Mouse (Mus musculus) lung, embryonic 16.5 days (tissue): ENCODE measurements around the gene Otos. TPM values are rescaled to one million over a fixed set of nuclear protein-coding genes. Genes with fewer than 3 reads are reported as not detected.
A peak's percentile ranks its signal among the peaks of the same experiment; 100 is the strongest.

Experiments used
- ATAC-seq: fragments of 200-750 bp; cut with Nextera tagmentation; 2 replicates; pipeline ENCODE4 v1.8.0; 2017; ENCODE audit warnings: low read depth, mild to moderate bottlenecking, moderate library complexity
- H3K27ac ChIP-seq: fragments of 300-500 bp; sonication (generic); 2 replicates; pipeline ENCODE4 v1.5.1; 2014; ENCODE audit warnings: mild to moderate bottlenecking, control low read depth, low read length
- H3K27me3 ChIP-seq: fragments of 300-500 bp; sonication (generic); 2 replicates; pipeline ENCODE4 v1.6.1; 2014; ENCODE audit warnings: low read depth, low read length, mixed read lengths; ENCODE audit not compliant: control insufficient read depth, insufficient read depth
- H3K36me3 ChIP-seq: fragments of 300-500 bp; sonication (generic); 2 replicates; pipeline ENCODE4 v1.6.1; 2014; ENCODE audit warnings: low read length; ENCODE audit not compliant: control insufficient read depth, insufficient read depth
- H3K4me1 ChIP-seq: fragments of 300-500 bp; sonication (generic); replicated peaks from 2 replicates; pipeline ENCODE4 v1.6.1; 2014; ENCODE audit warnings: low read length, mixed read lengths; ENCODE audit not compliant: control insufficient read depth, insufficient read depth
- H3K4me2 ChIP-seq: fragments of 300-500 bp; sonication (generic); 2 replicates; pipeline ENCODE4 v1.6.1; 2014; ENCODE audit warnings: low read depth, low read length, control low read depth
- H3K4me3 ChIP-seq: fragments of 300-500 bp; sonication (generic); 2 replicates; pipeline ENCODE4 v1.5.1; 2014; ENCODE audit warnings: mild to moderate bottlenecking, low read length, control low read depth
- H3K9ac ChIP-seq: fragments of 300-500 bp; sonication (generic); 2 replicates; pipeline ENCODE4 v1.6.1; 2014; ENCODE audit warnings: low read length, control low read depth
- H3K9me3 ChIP-seq: fragments of 300-500 bp; sonication (generic); 2 replicates; pipeline ENCODE4 v1.6.1; 2016; ENCODE audit warnings: low read length; ENCODE audit not compliant: control insufficient read depth
- WGBS: fragments of 180-500 bp; shearing (Covaris S2); extraction: QIAGEN DNeasy Blood & Tissue Kit; methylation state at CpG from one replicate; pipeline ENCODE4 v1.1.7; 2014; 5-methylcytosine and 5-hydroxymethylcytosine counted together
- polyA plus RNA-seq: library from polyadenylated mRNA; unstranded; fragments of >200 nt; fragmentation: Nextera tagmentation; extraction: Ambion mirVana; gene quantifications from 2 replicates; pipeline ENCODE4 v1.2.1, GENCODE M21; 2015

Otos gene
- polyA plus RNA-seq, 1 experiment from 2014 or later, result not detected

DNA sequence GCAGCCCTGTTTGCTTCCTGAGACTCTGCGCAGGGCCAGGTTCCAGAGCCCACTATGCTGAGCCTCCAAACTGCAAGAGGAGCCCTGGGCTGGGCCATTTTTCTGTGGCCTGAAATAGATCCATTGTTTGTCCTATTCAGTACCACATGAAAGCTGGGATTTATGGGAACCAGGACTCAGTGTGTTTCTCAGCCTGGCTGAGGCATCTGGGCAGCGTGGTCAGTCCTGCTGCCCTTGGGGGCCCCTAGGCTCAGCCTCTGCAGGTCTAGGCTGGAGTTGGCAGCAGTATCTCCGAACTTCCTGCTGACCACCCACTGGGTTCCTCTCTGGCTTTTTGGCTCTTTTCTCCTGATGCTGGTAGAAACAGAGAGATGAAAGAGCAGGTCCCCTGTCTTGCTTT, 2.8 kb upstream of the Otos start:
- no peaks in the 10 kb centered on the region for H3K4me1 ChIP-seq
- H3K9ac ChIP-seq, result no peak overlapping the region
- whole genome bisulfite sequencing, result 71% methylated on average over 3 of the region's 3 CpGs
- ATAC-seq, result no peak
- no peak overlapping the region for H3K27ac ChIP-seq
- no peaks in the 10 kb centered on the region for H3K9me3 ChIP-seq
- no peaks in the 10 kb centered on the region for H3K27me3 ChIP-seq
- H3K36me3 ChIP-seq, result no peaks in the 10 kb centered on the region
- no peak overlapping the region for H3K4me3 ChIP-seq
- no peak overlapping the region for H3K4me2 ChIP-seq

DNA sequence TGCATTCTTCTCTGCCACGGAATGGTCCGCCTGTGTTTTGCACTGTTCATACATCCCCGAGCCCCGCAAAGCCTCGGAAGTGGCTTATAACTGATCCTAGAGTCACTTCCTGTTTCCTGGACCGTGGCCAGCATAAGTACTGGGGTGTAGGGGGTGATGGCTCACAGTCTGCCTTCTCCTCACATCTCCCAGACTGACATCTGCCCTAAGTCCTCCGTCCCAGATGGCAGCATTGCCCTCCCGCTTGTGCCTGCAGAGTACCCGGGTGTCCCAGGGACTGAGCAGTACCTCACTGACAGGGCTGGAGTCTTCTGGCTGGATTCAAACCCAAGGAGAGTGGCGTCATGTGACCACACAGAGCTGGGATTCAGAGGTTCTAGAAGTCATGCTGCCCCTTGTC, 444 bp downstream of the Otos start:
- Histone ChIP-seq H3K36me3 (no peaks in the 10 kb centered on the region), H3K4me2 (no peak overlapping the region), H3K9ac (no peak overlapping the region), H3K4me3 (no peak overlapping the region), H3K27ac (no peak overlapping the region), H3K27me3 (no peaks in the 10 kb centered on the region), H3K4me1 (no peaks in the 10 kb centered on the region), H3K9me3 (no peaks in the 10 kb centered on the region)
- ATAC-seq, result peak; percentile 15; the same call in 1 of the 2 replicates
- 35% methylated on average over 10 of the region's 10 CpGs for WGBS

DNA sequence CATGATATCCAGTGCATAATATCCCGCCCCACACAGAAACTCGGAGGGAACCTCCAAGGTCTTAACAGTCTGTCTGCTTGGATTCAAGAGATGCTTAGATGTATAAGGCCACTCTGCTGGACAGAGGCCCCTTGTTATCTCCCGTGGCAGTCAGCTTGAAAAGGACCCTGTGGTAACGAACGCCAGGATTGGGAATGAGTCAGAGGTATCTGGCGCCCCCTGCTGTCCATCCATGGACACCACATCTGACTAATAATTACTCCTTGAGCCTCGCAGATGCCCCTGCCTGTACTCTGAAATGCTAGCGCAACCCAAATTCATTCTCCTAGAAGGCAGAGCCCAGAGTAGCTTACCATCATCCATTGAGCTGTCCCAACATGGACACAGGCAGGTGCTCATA, 889 bp downstream of the Otos start:
- 3% methylated on average over 8 of the region's 8 CpGs for WGBS
- no peak overlapping the region for H3K9ac ChIP-seq
- H3K4me3 ChIP-seq, result no peak overlapping the region
- no peaks in the 10 kb centered on the region for H3K9me3 ChIP-seq
- H3K36me3 ChIP-seq, result no peaks in the 10 kb centered on the region
- no peaks in the 10 kb centered on the region for H3K4me1 ChIP-seq
- H3K27me3 ChIP-seq, result no peaks in the 10 kb centered on the region
- peak; percentile 7; the same call in 1 of the 2 replicates for ATAC-seq
- no peak overlapping the region for H3K4me2 ChIP-seq
- H3K27ac ChIP-seq, result no peak overlapping the region

DNA sequence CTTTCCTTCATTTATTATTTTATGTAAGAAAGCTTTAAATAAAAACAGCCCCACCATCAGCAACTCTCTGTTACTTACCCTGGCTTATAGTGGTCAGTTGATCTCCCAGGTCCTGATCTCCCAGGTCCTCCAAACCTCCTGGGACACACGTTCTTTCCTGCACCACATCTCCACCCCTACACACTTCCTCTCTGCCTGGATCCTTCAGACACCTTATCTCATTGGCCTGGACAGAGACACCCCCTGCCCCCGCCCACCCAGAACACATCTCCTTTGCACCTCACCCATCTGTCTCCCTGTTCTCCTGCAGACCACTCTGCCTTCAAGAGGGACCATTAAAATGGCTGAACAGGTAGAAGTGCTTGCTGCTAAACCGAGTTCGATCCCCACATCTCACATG, 1.6 kb downstream of the Otos start:
- WGBS, result 61% methylated on average over 4 of the region's 4 CpGs
- ATAC-seq, result no peak
- Histone ChIP-seq H3K27me3 (no peaks in the 10 kb centered on the region), H3K4me2 (no peak overlapping the region), H3K36me3 (no peaks in the 10 kb centered on the region), H3K27ac (no peak overlapping the region), H3K9ac (no peak overlapping the region), H3K9me3 (no peaks in the 10 kb centered on the region), H3K4me3 (no peak overlapping the region), H3K4me1 (no peaks in the 10 kb centered on the region)

DNA sequence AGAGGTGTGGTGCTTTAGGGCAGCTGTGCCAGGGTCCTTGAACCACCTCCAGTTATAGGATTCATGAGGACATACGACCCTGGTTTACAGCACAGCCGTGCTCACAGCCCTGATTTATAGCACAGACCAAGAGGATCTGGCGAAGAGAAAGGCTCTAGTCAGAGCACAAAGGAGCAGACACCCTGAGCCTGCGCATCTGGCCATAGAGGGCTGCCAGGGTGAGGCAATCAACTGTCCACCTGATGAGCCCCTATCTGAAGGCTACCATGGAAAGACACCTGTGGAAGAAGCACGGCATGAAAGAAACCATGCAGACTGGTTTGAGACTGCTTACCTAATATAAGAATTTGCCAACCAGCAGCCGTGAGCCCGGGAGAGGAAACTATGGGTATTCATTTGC, 2.0 kb downstream of the Otos start:
- ATAC-seq, result no peak

DNA sequence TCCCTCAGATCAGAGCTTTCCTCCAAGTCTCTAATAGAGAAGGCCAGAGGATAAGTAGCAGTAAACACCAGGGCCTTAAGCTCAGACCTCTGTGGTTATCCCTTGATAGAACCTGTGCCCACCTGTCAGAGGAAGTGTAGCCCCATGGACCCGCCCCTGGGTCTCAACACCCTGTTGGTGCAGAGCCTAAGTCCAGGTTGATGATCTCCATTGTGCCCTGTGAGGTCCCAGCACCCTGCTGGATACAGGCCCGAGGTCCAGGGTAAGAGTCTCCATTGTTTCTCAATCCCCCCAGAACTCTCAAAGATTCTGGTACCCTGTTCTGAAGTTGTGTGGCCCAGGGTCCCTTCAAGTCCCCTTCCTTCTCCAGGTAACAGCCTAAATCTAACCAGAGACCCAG, 2.5 kb downstream of the Otos start:
- Histone ChIP-seq H3K36me3 (no peaks in the 10 kb centered on the region), H3K27me3 (no peaks in the 10 kb centered on the region), H3K27ac (no peak overlapping the region), H3K9ac (no peak overlapping the region), H3K4me3 (no peak overlapping the region), H3K4me1 (no peaks in the 10 kb centered on the region), H3K4me2 (no peak overlapping the region), H3K9me3 (no peaks in the 10 kb centered on the region)
- WGBS, result 46% methylated on average over 2 of the region's 2 CpGs
- no peak for ATAC-seq

More for the DNA sequence above, 2.0 kb downstream of the Otos start:
- no peaks in the 10 kb centered on the region for H3K9me3 ChIP-seq
- 71% methylated on average over 7 of the region's 7 CpGs for WGBS
- no peaks in the 10 kb centered on the region for H3K36me3 ChIP-seq
- no peak overlapping the region for H3K4me2 ChIP-seq
- no peaks in the 10 kb centered on the region for H3K27me3 ChIP-seq
- no peaks in the 10 kb centered on the region for H3K4me1 ChIP-seq
- H3K9ac ChIP-seq, result no peak overlapping the region
- no peak overlapping the region for H3K27ac ChIP-seq
- H3K4me3 ChIP-seq, result no peak overlapping the region

DNA sequence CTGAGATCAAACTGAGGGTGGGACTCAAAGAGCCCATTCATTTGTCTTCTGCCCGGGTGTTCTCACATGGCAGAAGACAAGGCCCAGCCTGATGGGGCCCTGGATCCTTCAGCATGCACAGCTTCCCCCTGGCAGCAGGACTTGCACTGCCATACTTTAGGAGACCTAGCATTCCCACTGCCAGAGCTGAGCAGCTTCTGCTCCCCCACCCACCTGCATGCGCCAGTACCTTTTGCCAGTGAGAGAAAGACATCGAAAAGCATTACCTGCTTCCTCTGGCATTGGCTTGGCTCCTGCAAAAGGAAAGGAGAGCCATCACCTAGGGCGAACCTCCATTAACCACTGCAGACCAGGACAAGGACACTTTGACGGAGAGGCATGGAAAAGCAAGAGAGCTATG, 3.7 kb downstream of the Otos start:
- H3K4me1 ChIP-seq, result peaks cover 8% of the 10 kb centered on the region
- no peak overlapping the region for H3K4me3 ChIP-seq
- WGBS, result 77% methylated on average over 5 of the region's 5 CpGs
- H3K4me2 ChIP-seq, result no peak overlapping the region
- no peaks in the 10 kb centered on the region for H3K9me3 ChIP-seq
- no peak for ATAC-seq
- no peak overlapping the region for H3K27ac ChIP-seq
- no peaks in the 10 kb centered on the region for H3K27me3 ChIP-seq
- H3K36me3 ChIP-seq, result no peaks in the 10 kb centered on the region
- no peak overlapping the region for H3K9ac ChIP-seq

DNA sequence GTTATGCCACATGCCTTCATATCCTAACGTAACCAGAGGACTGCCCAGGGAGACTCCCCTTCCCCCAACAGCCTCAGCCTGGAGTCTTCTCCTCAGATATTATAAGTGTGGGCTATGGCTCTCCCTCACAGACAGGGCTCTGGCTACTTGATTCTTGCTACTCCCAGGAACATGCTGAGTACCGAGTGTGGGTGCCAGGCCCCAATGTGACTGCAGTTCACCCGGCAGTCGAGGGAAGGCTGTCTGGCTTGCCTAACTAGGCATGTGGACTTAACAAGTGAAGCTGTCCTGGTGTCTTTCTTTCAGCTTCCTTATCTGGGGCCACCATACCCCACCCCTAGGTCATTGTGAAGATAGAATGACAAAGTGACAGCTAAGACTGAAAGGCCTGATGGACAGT, 5.0 kb downstream of the Otos start:
- H3K36me3 ChIP-seq, result no peaks in the 10 kb centered on the region
- no peak overlapping the region for H3K4me3 ChIP-seq
- 77% methylated on average over 4 of the region's 4 CpGs for WGBS
- peaks cover 8% of the 10 kb centered on the region for H3K4me1 ChIP-seq
- no peak for ATAC-seq
- H3K9ac ChIP-seq, result no peak overlapping the region
- H3K27ac ChIP-seq, result no peak overlapping the region
- no peaks in the 10 kb centered on the region for H3K9me3 ChIP-seq
- no peaks in the 10 kb centered on the region for H3K27me3 ChIP-seq
- no peak overlapping the region for H3K4me2 ChIP-seq

DNA sequence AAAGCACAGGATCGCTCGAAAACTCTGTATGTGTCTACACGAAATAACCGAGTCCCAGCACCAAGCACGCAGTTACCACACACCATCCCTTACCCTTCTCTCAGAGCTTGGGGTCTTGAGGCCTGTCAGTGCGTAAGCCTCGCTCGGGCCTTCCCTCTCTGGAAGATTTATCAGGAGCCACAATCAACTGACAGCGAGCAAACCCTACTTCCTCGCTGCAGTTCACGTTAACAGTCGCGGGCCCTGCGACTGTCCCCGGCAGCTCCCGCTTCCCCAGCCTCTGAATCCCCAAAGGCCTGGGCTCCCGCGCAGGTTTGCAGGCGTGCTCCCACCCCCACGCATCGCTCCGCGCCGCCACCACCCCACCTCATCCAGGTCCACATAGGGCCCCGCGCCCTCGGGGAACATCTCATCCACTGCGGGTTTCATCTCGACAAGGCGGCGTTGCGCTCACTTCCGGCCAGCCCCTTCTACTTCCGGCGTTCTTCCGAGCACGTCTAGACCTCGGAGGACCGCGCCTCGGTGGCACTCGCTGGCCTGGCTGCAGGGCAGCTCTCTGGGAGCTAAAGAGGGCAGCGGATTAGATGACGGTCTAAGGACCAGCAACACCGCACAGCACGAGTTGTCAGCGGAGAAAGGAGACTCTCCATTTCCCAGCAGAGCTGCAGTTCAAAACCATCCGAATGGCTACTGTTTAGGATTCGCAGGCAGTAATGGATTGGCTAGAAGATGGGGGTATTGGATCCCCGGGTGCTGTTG, 6.9 kb downstream of the Otos start, which contains the start of gene Cops9:
Gene Cops9, minus strand, starts transcription at position 472 of the 759 bp plus-strand sequence.
- WGBS, result 2% methylated on average over 50 of the region's 50 CpGs
- Histone ChIP-seq H3K9ac (peak within 1 kb of the TSS; percentile 97), H3K4me2 (peak within 1 kb of the TSS; percentile 65), H3K36me3 (peaks cover 10% of the 10 kb centered on the region), H3K9me3 (no peaks in the 10 kb centered on the region), H3K4me1 (peaks cover 8% of the 10 kb centered on the region), H3K27ac (peak within 1 kb of the TSS; percentile 61), H3K4me3 (peak within 1 kb of the TSS; percentile 79), H3K27me3 (no peaks in the 10 kb centered on the region)
- ATAC-seq, result peak; percentile 95
